Mouse (Mus musculus) 3134 (cell line): ENCODE results near the gene Ndc80.
"Not testable (repeated sequence)": the region's sequence is repeated elsewhere in the genome, so short reads cannot be mapped to it uniquely, and the experiment has no call there.

Experiments used
- DNase-seq: peaks from one replicate; pipeline ENCODE4 v3.0.0-alpha.2; 2011; ENCODE audit warnings: low spot score; ENCODE audit not compliant: insufficient read length; ENCODE audit errors: extremely low read depth

The Ndc80 gene

GRCm38 (mm10) chr17:71479381-71479901, 47.2 kb downstream of the Ndc80 start:
- DNase-seq, result no peak

- DNase-seq, result no peak
Measured at GRCm38 (mm10) chr17:71477481-71477880, 49.2 kb downstream of the Ndc80 start.

GRCm38 (mm10) chr17:71476346-71477020, 50.2 kb downstream of the Ndc80 start:
- DNase-seq, result no peak

- peak; percentile 88 for DNase-seq
Measured at GRCm38 (mm10) chr17:71475705-71476089, 51.0 kb downstream of the Ndc80 start.

- DNase-seq, result peak; percentile 98
Measured at GRCm38 (mm10) chr17:71474762-71475704, 51.6 kb downstream of the Ndc80 start, which contains the start of gene Smchd1. Gene Smchd1 (minus strand): TSS chr17:71475343.

GRCm38 (mm10) chr17:71474128-71474527, 52.5 kb downstream of the Ndc80 start:
- no peak for DNase-seq

- DNase-seq, result no peak
Measured at GRCm38 (mm10) chr17:71471261-71471660, 55.4 kb downstream of the Ndc80 start.

GRCm38 (mm10) chr17:71460312-71460711, 66.3 kb downstream of the Ndc80 start:
- DNase-seq, result no peak

GRCm38 (mm10) chr17:71459818-71460217, 66.8 kb downstream of the Ndc80 start, which contains the start of gene Gm4707:
Gene Gm4707 (minus strand): TSS chr17:71459918.
- DNase-seq, result no peak

- DNase-seq, result not testable (repeated sequence)
Measured at GRCm38 (mm10) chr17:71457361-71457760, 69.3 kb downstream of the Ndc80 start.
